Mouse (Mus musculus): Measurements from ENCODE around the gene Defb22.

Gene Defb22

DNA sequence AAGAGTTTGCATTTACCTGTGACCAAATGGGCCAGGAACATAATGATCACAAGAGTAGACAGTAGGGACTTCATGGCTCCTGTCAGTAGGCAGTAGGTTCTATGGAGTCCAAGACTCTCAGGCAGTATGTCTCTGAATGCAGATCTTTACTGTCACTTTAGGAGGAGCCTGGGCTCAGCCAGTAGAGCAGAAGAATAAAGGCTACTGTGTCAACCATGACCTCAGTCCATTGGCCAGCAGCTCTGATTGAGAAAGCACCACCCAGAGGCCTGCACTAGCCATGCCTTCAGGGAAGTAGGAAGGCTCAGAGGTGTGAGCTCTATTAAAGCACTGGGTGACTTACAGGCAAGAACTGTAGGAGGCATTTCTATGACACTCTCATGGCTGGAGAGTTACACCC is at the start of gene Defb22:
TSS of gene Defb22 (minus strand) at position 101 of the 400 bp plus-strand sequence.
- no peak for DNase-seq (ENCODE audit: low spot score)

- DNase-seq (ENCODE audit: low spot score) = no peak
These were observed 28.0 kb upstream of the Defb22 start, which contains the start of gene Defb28 for GRCm38 (mm10) chr2:152517981-152518380. TSS of gene Defb28 (plus strand) at chr2:152518255.

DNA sequence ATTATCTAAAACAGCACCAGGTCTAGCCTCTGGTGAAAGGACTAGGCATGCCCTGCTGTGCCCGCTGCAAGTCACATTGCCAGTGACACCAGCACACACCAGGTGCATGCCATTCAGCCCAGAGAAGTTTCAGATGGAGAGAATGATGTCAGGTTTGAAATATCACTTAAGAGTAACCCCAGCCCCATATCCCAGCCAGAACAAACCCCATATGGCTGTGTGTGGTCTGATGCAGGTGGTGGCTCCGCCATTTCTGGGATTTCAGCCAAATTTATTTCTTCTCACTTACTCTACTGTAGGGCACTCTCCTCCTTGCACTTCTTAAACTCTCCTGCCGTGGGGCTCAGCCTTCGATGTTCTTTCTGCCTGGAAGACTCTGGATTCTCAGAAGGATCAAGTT is 26.1 kb upstream of the Defb22 start:
- DNase-seq (ENCODE audit: low spot score) = no peak

DNA sequence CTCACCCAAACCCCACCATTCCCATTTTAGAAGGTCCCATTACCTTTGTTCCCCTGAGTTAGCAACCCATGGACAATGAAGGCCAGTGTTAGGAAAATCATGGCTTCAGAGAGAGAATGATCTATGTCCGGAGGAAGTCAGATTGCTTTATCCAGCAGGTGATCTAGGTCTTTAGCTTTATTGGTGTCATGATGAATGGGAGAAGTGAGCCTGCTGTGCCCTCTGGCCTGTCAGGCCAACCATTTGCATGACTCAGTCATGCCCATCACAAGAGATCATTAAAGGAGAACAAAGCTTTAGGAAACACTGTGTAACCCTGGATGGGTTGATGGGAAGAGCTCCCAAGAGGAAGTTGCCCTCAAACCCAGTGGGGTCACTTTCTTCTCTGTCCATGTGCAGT is 21.7 kb upstream of the Defb22 start, which contains the start of gene Defb26:
TSS of gene Defb26 (minus strand) at position 101 of the 400 bp plus-strand sequence.
- DNase-seq (ENCODE audit: low spot score) = no peak

DNA sequence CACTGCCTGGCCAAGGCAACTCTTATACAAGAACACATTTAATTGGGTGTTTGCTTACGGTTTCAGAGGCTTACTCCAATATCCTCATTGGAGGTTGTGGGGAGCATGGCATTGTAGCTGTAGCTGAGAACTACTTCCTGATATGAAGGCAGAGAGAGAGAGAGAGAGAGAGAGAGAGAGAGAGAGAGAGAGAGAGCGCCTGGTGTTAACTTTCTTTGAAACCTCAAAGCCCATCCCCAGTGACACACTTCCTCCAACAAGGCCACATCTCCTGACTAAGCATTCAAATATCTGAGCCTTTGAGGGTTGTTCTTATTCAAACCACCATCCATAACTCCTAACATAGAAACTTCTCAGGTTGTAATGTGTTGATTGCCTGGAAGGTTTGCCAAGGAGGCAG is 14.0 kb upstream of the Defb22 start:
- no peak for DNase-seq (ENCODE audit: low spot score)

DNA sequence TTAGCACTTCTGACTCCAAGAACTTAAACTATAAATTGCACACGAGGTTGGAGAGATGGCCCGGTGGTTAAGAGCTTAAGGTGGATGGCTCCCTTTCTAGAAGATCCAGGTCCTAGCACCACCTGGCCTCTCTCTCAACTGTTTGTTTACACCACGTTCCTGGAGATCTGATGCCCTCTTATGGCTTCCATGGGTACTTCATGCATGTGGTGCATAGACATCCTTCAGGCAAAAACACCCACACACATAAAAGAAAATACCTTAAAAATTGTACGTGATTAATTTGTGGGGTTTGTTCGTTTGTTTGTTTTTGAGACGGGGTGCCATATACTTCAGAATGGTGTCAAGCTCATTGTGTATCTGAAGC is 10.9 kb upstream of the Defb22 start:
- no peak for DNase-seq (ENCODE audit: low spot score)

DNA sequence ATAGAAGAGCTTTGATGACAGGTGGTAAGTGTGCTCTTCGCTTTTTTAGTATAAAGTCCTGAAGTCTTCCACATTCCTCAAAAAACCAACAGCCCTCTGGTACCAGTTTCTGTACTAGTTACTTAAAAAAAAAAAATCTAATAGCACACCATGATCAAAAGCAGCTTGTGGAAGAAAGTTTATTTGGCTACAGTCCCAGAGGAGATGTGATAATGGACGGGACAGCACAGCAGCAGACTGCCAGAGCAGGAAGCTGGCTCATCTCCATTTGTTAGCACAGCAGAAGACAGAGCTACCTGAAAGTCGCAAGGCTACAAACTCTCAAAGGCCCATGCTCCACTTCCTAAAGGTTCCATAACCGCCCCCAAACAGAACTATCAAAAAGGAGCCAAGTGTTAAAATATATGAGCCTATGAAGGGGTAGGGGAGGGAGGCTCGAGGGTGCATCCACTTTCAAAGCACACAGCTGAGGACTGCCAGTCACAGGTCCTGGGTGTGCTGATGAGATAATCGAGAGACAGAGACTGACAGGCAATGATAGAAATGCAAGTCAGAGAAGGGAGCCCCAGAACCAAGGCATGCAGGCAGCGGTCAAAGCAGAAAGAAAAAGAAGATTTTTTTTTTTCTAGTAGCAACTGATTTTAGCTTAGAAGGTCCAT is 10.4 kb upstream of the Defb22 start:
- DNase-seq (ENCODE audit: low spot score) = no peak

DNA sequence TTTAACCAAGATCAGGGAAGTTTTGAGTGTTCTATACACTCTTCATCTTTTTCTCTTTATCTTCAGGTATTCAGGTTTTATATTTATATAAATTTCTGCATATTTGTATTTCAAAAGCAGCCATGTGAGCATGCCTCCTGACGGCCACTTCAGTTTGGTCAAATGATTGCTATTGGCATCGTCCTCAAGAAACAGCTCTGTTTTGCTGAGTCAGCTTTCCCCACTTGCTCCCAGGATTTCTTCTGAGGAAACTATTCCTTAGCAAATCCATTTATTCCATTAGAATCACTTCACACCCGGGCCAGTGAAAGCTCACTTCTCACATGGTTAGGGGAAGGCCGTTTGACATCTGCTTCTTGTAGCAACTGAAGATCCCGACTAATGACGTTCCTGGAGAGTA is 8.1 kb upstream of the Defb22 start:
- DNase-seq (ENCODE audit: low spot score) = no peak

DNA sequence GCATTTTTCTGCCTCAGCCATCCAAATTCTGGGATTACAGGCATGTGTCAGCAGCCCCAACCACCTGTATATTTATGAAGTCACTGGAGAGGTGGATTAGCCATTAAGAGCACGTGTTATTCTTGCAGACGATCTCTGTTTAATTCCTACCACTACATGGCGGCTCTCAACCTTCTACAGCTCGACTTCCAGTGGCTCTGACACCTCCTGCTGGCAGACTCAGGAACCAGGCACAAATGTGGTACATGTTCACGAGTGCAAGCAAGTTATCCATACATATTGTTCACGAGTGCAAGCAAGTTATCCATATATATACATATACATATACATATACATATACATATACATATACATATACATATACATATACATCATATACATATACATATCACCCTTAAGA is 3.2 kb upstream of the Defb22 start:
- DNase-seq (ENCODE audit: low spot score) = no peak

GRCm38 (mm10) chr2:152487024-152487423 is 2.9 kb downstream of the Defb22 start:
- no peak for DNase-seq (ENCODE audit: low spot score)

DNA sequence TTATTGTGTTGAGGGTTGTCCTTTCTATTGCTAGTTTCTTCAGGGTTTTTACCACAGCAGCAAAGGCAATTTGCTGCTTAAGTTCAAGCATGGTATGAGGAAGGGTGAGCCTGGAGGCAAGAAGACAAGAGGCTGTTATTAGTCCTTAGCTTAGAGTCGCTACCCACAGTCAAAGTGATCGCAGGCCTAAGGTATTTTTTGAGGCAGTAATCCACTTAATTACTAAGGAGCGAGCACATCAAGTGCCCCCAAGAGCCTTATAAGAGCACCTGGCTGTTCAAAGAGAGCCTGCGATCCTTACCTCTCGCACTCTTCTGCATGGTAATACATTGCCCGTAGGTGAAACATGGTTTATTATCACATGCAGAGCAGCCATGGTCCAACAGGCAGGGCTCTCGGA is 8.2 kb downstream of the Defb22 start:
- no peak for DNase-seq (ENCODE audit: low spot score)

DNA sequence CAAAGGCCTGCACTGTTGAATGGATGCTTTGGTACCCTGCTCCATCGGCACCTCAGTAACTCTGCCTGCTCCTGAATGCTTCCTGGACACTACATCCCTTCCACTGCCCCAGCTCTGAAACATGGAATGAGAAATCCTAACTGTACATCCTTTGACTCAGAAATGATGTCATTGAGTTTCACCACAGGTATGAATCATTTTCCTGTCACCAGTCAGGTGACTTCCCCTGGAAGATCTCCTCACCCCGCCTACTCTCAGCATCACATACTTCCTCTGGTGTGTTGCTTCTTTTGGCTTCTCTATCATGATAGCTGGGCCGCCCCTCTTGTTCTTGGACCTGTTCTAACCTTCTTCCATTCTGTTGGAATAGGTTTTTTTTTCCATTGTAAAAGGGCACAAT is 9.1 kb downstream of the Defb22 start:
- no peak for DNase-seq (ENCODE audit: low spot score)

- no peak for DNase-seq (ENCODE audit: low spot score)
These were observed 13.2 kb downstream of the Defb22 start, which contains the start of gene Defb20 for GRCm38 (mm10) chr2:152476763-152477162. TSS of gene Defb20 (plus strand) at chr2:152477063.

DNA sequence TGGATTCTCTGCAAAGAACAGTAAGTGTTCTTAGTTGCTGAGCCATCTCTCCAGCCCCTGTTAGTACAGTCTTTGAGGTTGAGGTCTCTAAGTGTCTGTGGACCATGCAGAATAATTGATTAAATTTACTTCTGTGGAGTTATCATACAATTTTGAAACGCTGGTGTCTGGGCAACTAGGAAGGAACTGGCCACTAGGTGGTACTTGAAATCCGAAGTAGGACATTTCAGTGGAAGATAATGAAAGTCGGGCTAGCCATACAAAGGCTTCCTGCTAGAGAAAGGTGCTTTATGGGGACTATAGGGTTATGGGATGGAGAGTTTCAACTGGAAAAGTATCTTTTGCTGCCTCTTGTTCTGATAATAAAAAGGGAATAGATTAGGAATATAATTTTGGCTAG is 17.5 kb downstream of the Defb22 start:
- DNase-seq (ENCODE audit: low spot score) = no peak

DNA sequence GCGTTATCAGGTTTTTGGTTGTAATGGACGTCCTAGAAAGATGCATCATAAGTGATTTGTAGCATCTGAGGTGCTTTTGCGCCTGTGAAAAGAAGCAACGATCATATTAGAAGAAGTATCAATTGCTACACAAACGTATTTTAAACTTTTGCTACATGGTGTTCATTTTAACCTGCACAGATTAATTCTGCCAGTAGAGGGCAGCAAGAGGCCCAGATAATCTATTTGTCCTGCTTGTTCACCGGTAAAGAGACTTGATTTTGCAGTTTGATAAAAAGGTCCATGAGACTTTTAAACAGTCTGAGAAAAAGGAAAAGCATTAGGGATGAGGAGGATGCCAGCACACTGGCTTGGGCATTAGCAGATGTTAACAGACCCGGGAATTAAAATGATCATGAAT is 19.0 kb downstream of the Defb22 start:
- peak; percentile 45 for DNase-seq (ENCODE audit: low spot score)

GRCm38 (mm10) chr2:152464570-152465150 is 25.3 kb downstream of the Defb22 start, which contains the start of gene Defb23:
TSS of gene Defb23 (minus strand) at chr2:152464620.
- DNase-seq (ENCODE audit: low spot score) = no peak

DNA sequence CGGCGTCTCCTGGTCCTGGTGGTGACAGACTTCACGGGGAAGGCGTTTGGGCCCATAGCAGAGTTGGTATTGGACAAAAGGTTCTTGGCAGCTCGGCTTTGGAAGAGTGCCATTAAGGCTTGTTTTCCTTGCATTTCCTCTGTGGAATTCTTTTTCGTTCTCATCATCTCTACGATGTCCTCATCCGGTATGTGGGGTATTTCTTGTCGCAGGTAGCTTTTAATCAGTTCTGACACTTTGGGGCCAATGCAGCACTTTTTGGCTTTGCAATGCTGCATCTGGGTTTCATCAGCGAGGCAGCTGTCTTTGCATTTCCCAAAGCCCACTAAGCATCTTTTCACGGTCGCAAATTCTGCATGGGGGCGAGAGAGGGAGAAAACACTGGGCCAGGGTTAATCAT is 30.7 kb downstream of the Defb22 start:
- no peak for DNase-seq (ENCODE audit: low spot score)

DNA sequence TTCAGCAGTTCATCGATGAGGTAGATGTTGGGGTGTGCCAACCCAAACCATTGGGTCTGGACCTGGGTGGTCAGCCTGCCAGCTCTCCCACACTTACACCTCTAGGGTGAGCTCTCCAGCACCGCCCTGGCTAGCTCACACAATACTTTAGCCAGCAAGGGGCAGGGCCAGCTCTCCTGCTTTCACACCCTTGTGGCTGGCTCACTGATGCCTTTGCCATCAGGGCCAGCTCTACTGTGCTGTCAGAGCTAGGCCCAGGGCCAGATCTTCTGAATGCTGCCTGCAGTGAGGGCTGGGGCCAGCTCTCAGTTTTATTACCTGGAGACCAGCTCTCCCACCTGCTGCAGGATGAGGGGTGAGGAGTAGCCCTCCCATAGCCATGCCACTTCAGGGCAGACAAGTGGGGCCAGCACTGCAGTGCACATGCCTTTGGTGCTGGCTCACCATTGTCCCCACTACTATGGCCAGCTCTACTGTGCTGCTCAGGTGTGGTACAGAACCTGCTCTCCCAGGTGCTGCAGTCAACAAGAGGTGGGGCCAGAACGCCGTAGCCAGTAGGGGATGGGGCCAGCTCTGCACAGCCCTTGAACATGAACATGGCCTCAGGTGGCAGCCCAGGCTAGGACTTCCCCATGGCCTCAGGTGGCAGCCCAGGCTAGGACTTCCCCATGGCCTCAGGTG is 37.7 kb downstream of the Defb22 start:
- no peak for DNase-seq (ENCODE audit: low spot score)

DNA sequence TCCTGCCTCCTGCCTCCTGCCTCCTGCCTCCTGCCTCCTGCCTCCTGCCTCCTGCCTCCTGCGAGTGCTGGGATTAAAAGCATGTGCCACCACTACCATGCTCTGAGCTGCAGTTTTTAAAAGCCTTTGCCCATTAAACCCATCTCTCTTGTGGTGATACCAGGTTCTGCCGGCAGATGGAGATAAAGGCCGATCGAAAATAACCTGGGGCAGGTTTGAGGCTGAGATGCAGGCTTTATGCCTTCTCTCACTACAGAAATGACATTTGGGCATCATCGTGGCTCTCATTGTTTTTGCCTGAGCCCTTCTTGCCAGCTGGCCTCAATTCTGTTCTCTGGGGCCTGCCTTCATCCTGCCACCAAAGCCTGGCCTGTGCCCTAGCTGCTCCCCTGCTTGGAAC is 39.7 kb downstream of the Defb22 start:
- DNase-seq (ENCODE audit: low spot score) = peak; percentile 58

- DNase-seq (ENCODE audit: low spot score) = no peak
These were observed 42.5 kb downstream of the Defb22 start for GRCm38 (mm10) chr2:152447461-152447860.

- DNase-seq (ENCODE audit: low spot score) = no peak
These were observed 43.3 kb downstream of the Defb22 start for GRCm38 (mm10) chr2:152446642-152447041.

DNA sequence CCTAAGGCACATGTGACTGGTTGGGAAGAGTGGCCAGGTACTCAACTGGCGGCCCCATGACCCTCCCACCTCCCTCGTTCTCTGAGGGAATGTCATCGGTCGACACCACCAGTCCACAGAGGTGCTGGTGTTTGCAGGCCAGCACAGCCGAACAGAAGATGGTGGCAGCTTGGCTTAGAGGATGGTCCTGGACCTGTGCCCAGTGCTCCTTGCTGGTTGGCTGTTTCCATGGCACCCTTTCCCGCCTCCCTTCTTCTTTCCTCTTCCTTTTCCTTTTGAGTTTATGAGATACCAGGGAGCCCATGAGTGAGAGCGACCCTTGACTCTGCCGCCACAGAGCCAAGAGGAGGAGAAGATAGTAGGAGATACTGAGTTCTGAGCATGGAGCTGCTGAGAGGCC is 46.7 kb downstream of the Defb22 start:
- no peak for DNase-seq (ENCODE audit: low spot score)

DNA sequence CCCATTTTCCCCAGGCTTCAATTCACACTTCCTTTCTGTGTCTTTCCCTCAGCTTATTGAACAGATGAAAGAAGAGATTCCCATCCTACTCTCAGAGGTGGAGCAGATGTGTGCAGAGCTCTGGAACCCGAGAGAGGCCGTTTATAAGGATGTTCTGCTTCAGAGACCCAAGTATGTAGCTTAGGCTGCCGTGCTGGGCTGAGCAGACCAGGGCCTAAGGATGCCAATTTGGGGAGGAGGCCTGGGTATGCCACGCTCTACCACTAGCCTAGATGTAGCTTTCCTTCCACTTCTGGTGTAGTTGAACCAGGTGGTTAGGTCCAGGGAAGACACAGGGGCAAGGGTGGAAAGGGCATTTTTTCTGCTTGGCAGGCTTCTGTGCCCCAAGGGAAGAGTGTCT is 47.6 kb downstream of the Defb22 start:
- DNase-seq (ENCODE audit: low spot score) = no peak
